Mouse (Mus musculus): Measurements from ENCODE around the gene Angptl4. TPM values are rescaled to one million over a fixed set of nuclear protein-coding genes. Genes with fewer than 3 reads are reported as not detected.
A peak's percentile ranks its signal among the peaks of the same experiment; 100 is the strongest.

The Angptl4 gene
- polyA plus RNA-seq, 1 experiment = 2.9 TPM

DNA sequence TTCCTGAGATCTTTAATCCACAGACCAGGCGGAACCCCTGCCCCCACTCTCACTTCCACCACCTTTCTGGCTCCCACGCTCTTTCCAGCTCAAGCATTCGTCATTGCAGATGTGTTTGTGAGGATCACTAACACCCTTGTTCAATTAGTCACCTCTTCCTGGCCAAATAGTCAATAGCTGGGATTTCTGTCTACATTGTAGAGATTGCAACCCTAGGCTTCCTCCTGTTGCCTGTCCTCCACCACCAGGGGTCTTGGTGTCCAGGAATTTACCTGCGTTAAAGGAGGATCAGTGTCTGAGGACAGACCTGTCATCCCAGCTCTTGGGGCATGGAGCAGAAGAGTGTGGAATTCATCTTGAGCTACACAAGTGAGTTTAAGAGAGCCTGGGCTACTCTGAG is 437 bp upstream of the Angptl4 start:
- Histone ChIP-seq H3K4me3 (ENCODE audit: insufficient read depth, low read length) (no peak overlapping the region; the same call in 1 of the 2 replicates), H3K27ac (ENCODE audit: insufficient read depth, low read length) (peak overlapping the region; percentile 58), H3K4me1 (ENCODE audit: control insufficient read depth, insufficient read depth, low read length) (peaks cover 2% of the 10 kb centered on the region; the same call in 1 of the 2 replicates)
- TF ChIP-seq POLR2A (IDR thresholded peaks at IDR 0.05; ENCODE audit: extremely low read depth, insufficient read depth, low read length) = no peak
- no peak for TF ChIP-seq CTCF (IDR thresholded peaks at IDR 0.05; ENCODE audit: extremely low read depth, insufficient read depth, low read length)

- no peak for TF ChIP-seq CTCF (IDR thresholded peaks at IDR 0.05; ENCODE audit: extremely low read depth, insufficient read depth, low read length)
- TF ChIP-seq POLR2A (IDR thresholded peaks at IDR 0.05; ENCODE audit: extremely low read depth, insufficient read depth, low read length) = no peak
- Histone ChIP-seq H3K27ac (ENCODE audit: insufficient read depth, low read length) (no peak overlapping the region), H3K4me3 (ENCODE audit: insufficient read depth, low read length) (peak overlapping the region; percentile 30), H3K4me1 (ENCODE audit: control insufficient read depth, insufficient read depth, low read length) (peaks cover 2% of the 10 kb centered on the region; the same call in 1 of the 2 replicates)
Measured at GRCm38 (mm10) chr17:33780431-33780830, 1.2 kb downstream of the Angptl4 start.

GRCm38 (mm10) chr17:33779967-33780295 is 1.7 kb downstream of the Angptl4 start:
- TF ChIP-seq POLR2A (IDR thresholded peaks at IDR 0.05; ENCODE audit: extremely low read depth, insufficient read depth, low read length) (no peak), CTCF (IDR thresholded peaks at IDR 0.05; ENCODE audit: extremely low read depth, insufficient read depth, low read length) (no peak)
- no peak overlapping the region for H3K4me3 ChIP-seq (ENCODE audit: insufficient read depth, low read length)
- H3K4me1 ChIP-seq (ENCODE audit: control insufficient read depth, insufficient read depth, low read length) = peaks cover 2% of the 10 kb centered on the region; the same call in 1 of the 2 replicates
- no peak overlapping the region for H3K27ac ChIP-seq (ENCODE audit: insufficient read depth, low read length)

- TF ChIP-seq POLR2A (IDR thresholded peaks at IDR 0.05; ENCODE audit: extremely low read depth, insufficient read depth, low read length) = no peak
- TF ChIP-seq CTCF (IDR thresholded peaks at IDR 0.05; ENCODE audit: extremely low read depth, insufficient read depth, low read length) = no peak
- Histone ChIP-seq H3K27ac (ENCODE audit: insufficient read depth, low read length) (peak overlapping the region; percentile 57), H3K4me3 (ENCODE audit: insufficient read depth, low read length) (no peak overlapping the region), H3K4me1 (ENCODE audit: control insufficient read depth, insufficient read depth, low read length) (peaks cover 2% of the 10 kb centered on the region; the same call in 1 of the 2 replicates)
Measured at GRCm38 (mm10) chr17:33779271-33779966, 2.2 kb downstream of the Angptl4 start.

- Histone ChIP-seq H3K4me1 (ENCODE audit: control insufficient read depth, insufficient read depth, low read length) (no peaks in the 10 kb centered on the region; the same call in 1 of the 2 replicates), H3K27ac (ENCODE audit: insufficient read depth, low read length) (no peak overlapping the region), H3K4me3 (ENCODE audit: insufficient read depth, low read length) (no peak overlapping the region)
- TF ChIP-seq POLR2A (IDR thresholded peaks at IDR 0.05; ENCODE audit: extremely low read depth, insufficient read depth, low read length) = no peak
- TF ChIP-seq CTCF (IDR thresholded peaks at IDR 0.05; ENCODE audit: extremely low read depth, insufficient read depth, low read length) = no peak
Measured at GRCm38 (mm10) chr17:33775287-33775686, 6.3 kb downstream of the Angptl4 start.

GRCm38 (mm10) chr17:33774573-33775155 is 7.0 kb downstream of the Angptl4 start:
- no peak overlapping the region for H3K4me3 ChIP-seq (ENCODE audit: insufficient read depth, low read length)
- TF ChIP-seq POLR2A (IDR thresholded peaks at IDR 0.05; ENCODE audit: extremely low read depth, insufficient read depth, low read length) (no peak), CTCF (IDR thresholded peaks at IDR 0.05; ENCODE audit: extremely low read depth, insufficient read depth, low read length) (no peak)
- 0 out of 2 replicates have a peak overlapping the region, but pooled peaks have one; percentile 49 for H3K27ac ChIP-seq (ENCODE audit: insufficient read depth, low read length)
- H3K4me1 ChIP-seq (ENCODE audit: control insufficient read depth, insufficient read depth, low read length) = no peaks in the 10 kb centered on the region; the same call in 1 of the 2 replicates

DNA sequence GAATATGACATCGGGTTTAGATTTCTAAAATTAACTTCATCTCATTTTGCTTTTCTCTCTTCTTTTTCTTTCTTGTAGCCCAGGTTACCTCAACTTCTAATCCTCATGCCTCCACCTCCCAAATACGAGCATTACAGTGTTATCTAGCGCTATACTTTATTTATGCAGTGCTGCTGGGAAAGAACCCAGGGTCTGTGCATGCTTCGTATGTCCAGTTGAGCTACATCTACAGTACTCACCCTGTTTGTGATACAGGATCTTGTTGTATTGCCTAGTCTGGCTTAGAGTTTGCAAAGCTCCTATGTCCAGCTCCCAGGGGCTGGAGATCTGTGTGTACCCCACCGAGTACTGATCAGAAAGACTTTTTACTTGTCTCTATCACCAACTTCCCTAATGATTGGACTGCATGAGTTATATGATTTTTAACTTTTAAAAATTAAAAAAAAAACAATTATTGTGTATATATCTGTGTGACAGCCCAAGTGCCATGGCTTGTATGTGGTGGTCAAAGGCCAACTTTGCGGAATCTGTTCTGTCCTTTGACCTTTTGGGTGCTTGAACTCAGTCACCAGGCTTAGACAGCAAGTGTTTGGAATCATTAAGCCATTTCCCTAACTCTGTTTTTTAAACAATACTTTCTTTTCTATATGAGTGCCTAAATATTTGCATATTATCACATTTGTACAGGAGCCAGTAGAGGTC is 7.6 kb downstream of the Angptl4 start:
- TF ChIP-seq POLR2A (IDR thresholded peaks at IDR 0.05; ENCODE audit: extremely low read depth, insufficient read depth, low read length) (no peak), CTCF (IDR thresholded peaks at IDR 0.05; ENCODE audit: extremely low read depth, insufficient read depth, low read length) (no peak)
- no peaks in the 10 kb centered on the region for H3K4me1 ChIP-seq (ENCODE audit: control insufficient read depth, insufficient read depth, low read length)

DNA sequence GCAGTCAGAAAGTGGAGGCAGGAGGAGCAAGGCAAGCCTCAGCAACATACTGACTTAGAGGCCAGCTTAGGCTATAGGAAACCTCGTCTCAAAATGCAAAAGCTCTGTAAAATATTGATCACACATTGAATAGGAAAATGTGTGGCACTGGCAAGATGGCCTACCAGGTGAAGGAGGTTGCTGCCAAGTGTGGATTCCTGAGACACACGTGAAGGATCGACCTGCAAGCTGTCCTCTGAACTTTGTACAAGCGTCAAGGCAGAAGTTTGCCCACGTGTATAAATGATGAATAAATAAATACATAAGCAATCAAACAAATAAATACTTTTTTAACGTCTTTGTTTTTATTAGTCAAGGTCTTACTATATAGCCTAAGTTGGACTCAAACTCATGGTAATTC is 8.2 kb downstream of the Angptl4 start:
- no peak for TF ChIP-seq POLR2A (IDR thresholded peaks at IDR 0.05; ENCODE audit: extremely low read depth, insufficient read depth, low read length)
- no peak for TF ChIP-seq CTCF (IDR thresholded peaks at IDR 0.05; ENCODE audit: extremely low read depth, insufficient read depth, low read length)
- Histone ChIP-seq H3K4me3 (ENCODE audit: insufficient read depth, low read length) (no peak overlapping the region), H3K27ac (ENCODE audit: insufficient read depth, low read length) (no peak overlapping the region), H3K4me1 (ENCODE audit: control insufficient read depth, insufficient read depth, low read length) (no peaks in the 10 kb centered on the region)

More for the DNA sequence above, 7.6 kb downstream of the Angptl4 start:
- Histone ChIP-seq H3K27ac (ENCODE audit: insufficient read depth, low read length) (no peak overlapping the region), H3K4me3 (ENCODE audit: insufficient read depth, low read length) (no peak overlapping the region)

- Histone ChIP-seq H3K27ac (ENCODE audit: insufficient read depth, low read length) (no peak overlapping the region), H3K4me3 (ENCODE audit: insufficient read depth, low read length) (no peak overlapping the region), H3K4me1 (ENCODE audit: control insufficient read depth, insufficient read depth, low read length) (no peaks in the 10 kb centered on the region)
- no peak for TF ChIP-seq CTCF (IDR thresholded peaks at IDR 0.05; ENCODE audit: extremely low read depth, insufficient read depth, low read length)
- no peak for TF ChIP-seq POLR2A (IDR thresholded peaks at IDR 0.05; ENCODE audit: extremely low read depth, insufficient read depth, low read length)
Measured at GRCm38 (mm10) chr17:33771617-33772016, 10.0 kb downstream of the Angptl4 start.
